Mouse (Mus musculus) kidney, embryonic 14.5 days (tissue): Measurements from ENCODE around the gene Xpnpep2. TPM values are rescaled to one million over a fixed set of nuclear protein-coding genes. Genes with fewer than 3 reads are reported as not detected.
A peak's percentile ranks its signal among the peaks of the same experiment; 100 is the strongest.

ENCODE experiments used
- ATAC-seq: fragments of 200-750 bp; cut with Nextera tagmentation; 2 replicates; pipeline ENCODE4 v1.8.0; 2017; ENCODE audit warnings: moderate number of reproducible peaks, mild to moderate bottlenecking, moderate TSS enrichment, moderate library complexity; ENCODE audit not compliant: low FRiP score, low TSS enrichment
- H3K27ac ChIP-seq: fragments of 300-500 bp; sonication (generic); 2 replicates; pipeline ENCODE4 v1.5.1; 2014; ENCODE audit warnings: low read depth, mild to moderate bottlenecking, low read length, moderate library complexity, mixed read lengths
- H3K27me3 ChIP-seq: fragments of 300-500 bp; sonication (generic); 2 replicates; pipeline ENCODE4 v1.6.1; 2014; ENCODE audit warnings: mild to moderate bottlenecking, low read length; ENCODE audit not compliant: control insufficient read depth, insufficient read depth
- H3K36me3 ChIP-seq: fragments of 300-500 bp; sonication (generic); 2 replicates; pipeline ENCODE4 v1.6.1; 2014; ENCODE audit warnings: low read length, mixed read lengths; ENCODE audit not compliant: control insufficient read depth, insufficient read depth
- H3K4me1 ChIP-seq: fragments of 300-500 bp; sonication (generic); 2 replicates; pipeline ENCODE4 v1.6.1; 2014; ENCODE audit warnings: low read length, mixed read lengths; ENCODE audit not compliant: control insufficient read depth, insufficient read depth
- H3K4me2 ChIP-seq: fragments of 300-500 bp; sonication (generic); replicated peaks from 2 replicates; pipeline ENCODE4 v1.6.1; 2014; ENCODE audit warnings: low read depth, mild to moderate bottlenecking, low read length
- H3K4me3 ChIP-seq: fragments of 300-500 bp; sonication (generic); 2 replicates; pipeline ENCODE4 v1.5.1; 2014; ENCODE audit warnings: mild to moderate bottlenecking, low read length
- H3K9ac ChIP-seq: fragments of 300-500 bp; sonication (generic); 2 replicates; pipeline ENCODE4 v1.6.1; 2014; ENCODE audit warnings: low read depth, mild to moderate bottlenecking, low read length, moderate library complexity
- H3K9me3 ChIP-seq: fragments of 300-500 bp; sonication (generic); 2 replicates; pipeline ENCODE4 v1.6.1; 2016; ENCODE audit warnings: low read length; ENCODE audit not compliant: control insufficient read depth
- WGBS: fragments of 180-500 bp; shearing (Covaris S2); extraction: QIAGEN DNeasy Blood & Tissue Kit; methylation state at CpG from one replicate; pipeline ENCODE4 v1.1.7; 2014; 5-methylcytosine and 5-hydroxymethylcytosine counted together
- polyA plus RNA-seq: library from polyadenylated mRNA; unstranded; fragments of >200 nt; fragmentation: Nextera tagmentation; extraction: Ambion mirVana; gene quantifications from 2 replicates; pipeline ENCODE4 v1.2.1, GENCODE M21; 2014

Xpnpep2 gene
- polyA plus RNA-seq, 1 experiment from 2014 or later = 3.5 TPM

- Histone ChIP-seq H3K9me3 (no peaks in the 10 kb centered on the region), H3K4me3 (no peak overlapping the region), H3K27me3 (no peaks in the 10 kb centered on the region), H3K4me2 (no peak overlapping the region), H3K4me1 (no peaks in the 10 kb centered on the region), H3K9ac (no peak overlapping the region), H3K36me3 (no peaks in the 10 kb centered on the region), H3K27ac (no peak overlapping the region)
- WGBS = 52% methylated on average over 7 of the region's 7 CpGs
- no peak for ATAC-seq
Measured at GRCm38 (mm10) chrX:48138539-48139275, 30.2 kb downstream of the Xpnpep2 start.

GRCm38 (mm10) chrX:48139368-48140285 is 31.1 kb downstream of the Xpnpep2 start:
- Histone ChIP-seq H3K27ac (no peak overlapping the region), H3K27me3 (no peaks in the 10 kb centered on the region), H3K4me3 (no peak overlapping the region), H3K36me3 (no peaks in the 10 kb centered on the region), H3K4me1 (no peaks in the 10 kb centered on the region), H3K4me2 (no peak overlapping the region), H3K9me3 (no peaks in the 10 kb centered on the region), H3K9ac (no peak overlapping the region)
- 60% methylated on average over 14 of the region's 14 CpGs for WGBS
- no peak for ATAC-seq

- H3K36me3 ChIP-seq = no peaks in the 10 kb centered on the region
- H3K9me3 ChIP-seq = no peaks in the 10 kb centered on the region
- H3K27me3 ChIP-seq = no peaks in the 10 kb centered on the region
- H3K4me2 ChIP-seq = no peak overlapping the region
- H3K9ac ChIP-seq = no peak overlapping the region
- ATAC-seq = no peak
- no peak overlapping the region for H3K4me3 ChIP-seq
- H3K4me1 ChIP-seq = no peaks in the 10 kb centered on the region
- no peak overlapping the region for H3K27ac ChIP-seq
- 54% methylated on average over 3 of the region's 3 CpGs for WGBS
Measured at GRCm38 (mm10) chrX:48140286-48140877, 31.9 kb downstream of the Xpnpep2 start.

- Histone ChIP-seq H3K9me3 (no peaks in the 10 kb centered on the region), H3K9ac (no peak overlapping the region), H3K27ac (no peak overlapping the region), H3K4me2 (no peak overlapping the region), H3K4me3 (no peak overlapping the region), H3K27me3 (no peaks in the 10 kb centered on the region), H3K36me3 (no peaks in the 10 kb centered on the region), H3K4me1 (no peaks in the 10 kb centered on the region)
- 77% methylated on average over 6 of the region's 6 CpGs for WGBS
- ATAC-seq = no peak
Measured at GRCm38 (mm10) chrX:48141481-48141880, 33.0 kb downstream of the Xpnpep2 start.

- 49% methylated on average over 26 of the region's 26 CpGs for WGBS
Measured at GRCm38 (mm10) chrX:48143415-48144335, 35.1 kb downstream of the Xpnpep2 start.

GRCm38 (mm10) chrX:48146262-48146661 is 37.7 kb downstream of the Xpnpep2 start, which contains the start of gene Sash3:
Gene Sash3 (plus strand): TSS chrX:48146436.
- Histone ChIP-seq H3K36me3 (no peaks in the 10 kb centered on the region), H3K4me3 (no peak within 1 kb of the TSS), H3K9me3 (no peaks in the 10 kb centered on the region), H3K4me2 (no peak within 1 kb of the TSS), H3K4me1 (no peaks in the 10 kb centered on the region), H3K9ac (no peak within 1 kb of the TSS), H3K27ac (no peak within 1 kb of the TSS), H3K27me3 (no peaks in the 10 kb centered on the region)
- WGBS = 88% methylated on average over 4 of the region's 4 CpGs
- ATAC-seq = no peak

More at GRCm38 (mm10) chrX:48143415-48144335, 35.1 kb downstream of the Xpnpep2 start:
- Histone ChIP-seq H3K36me3 (no peaks in the 10 kb centered on the region), H3K4me3 (peak overlapping the region; percentile 30), H3K9me3 (no peaks in the 10 kb centered on the region), H3K27ac (no peak overlapping the region), H3K4me2 (peak overlapping the region; percentile 36), H3K9ac (no peak overlapping the region), H3K4me1 (no peaks in the 10 kb centered on the region), H3K27me3 (no peaks in the 10 kb centered on the region)
- peak; percentile 60; the same call in 1 of the 2 replicates for ATAC-seq

- Histone ChIP-seq H3K27me3 (no peaks in the 10 kb centered on the region), H3K27ac (no peak overlapping the region), H3K4me2 (no peak overlapping the region), H3K9ac (no peak overlapping the region), H3K36me3 (no peaks in the 10 kb centered on the region), H3K9me3 (no peaks in the 10 kb centered on the region), H3K4me3 (no peak overlapping the region), H3K4me1 (no peaks in the 10 kb centered on the region)
- WGBS = 73% methylated on average over 2 of the region's 2 CpGs
- ATAC-seq = no peak
Measured at GRCm38 (mm10) chrX:48147226-48147625, 38.7 kb downstream of the Xpnpep2 start.

GRCm38 (mm10) chrX:48147741-48148186 is 39.2 kb downstream of the Xpnpep2 start:
- Histone ChIP-seq H3K27ac (no peak overlapping the region), H3K4me2 (no peak overlapping the region), H3K9me3 (no peaks in the 10 kb centered on the region), H3K27me3 (no peaks in the 10 kb centered on the region), H3K4me1 (no peaks in the 10 kb centered on the region), H3K4me3 (no peak overlapping the region), H3K36me3 (no peaks in the 10 kb centered on the region), H3K9ac (no peak overlapping the region)
- WGBS = 85% methylated on average over 7 of the region's 7 CpGs
- no peak for ATAC-seq
